Mouse (Mus musculus): ENCODE data around the gene Shisal2b.

Shisal2b gene

GRCm38 (mm10) chr13:104816270-104816634, 47.4 kb downstream of the Shisal2b start:
- DNase-seq, result peak in 1 of 2 experiments; percentile 26

- no peak for DNase-seq
Observed at GRCm38 (mm10) chr13:104805681-104806080, 58.0 kb downstream of the Shisal2b start.

- no peak for DNase-seq
Observed at GRCm38 (mm10) chr13:104799566-104800182, 64.0 kb downstream of the Shisal2b start.

GRCm38 (mm10) chr13:104799067-104799466, 64.6 kb downstream of the Shisal2b start:
- no peak for DNase-seq

Measured in kidney, postnatal 25 days (tissue).